ENCODE assay signal across 7 mouse cellular contexts in genomic region chr7:30281522-30281921, GRCm38 (mm10). TPM values are rescaled to one million over a fixed set of nuclear protein-coding genes. Genes with fewer than 3 reads are reported as not detected.
DNase-seq lines count a peak whose midpoint lies in the region; ATAC-seq and TF ChIP-seq lines count a peak whose summit lies in the region.

No protein-coding gene starts in this region.

- TF ChIP-seq CTCF in heart, postnatal 0 days (IDR thresholded peaks at IDR 0.05; ENCODE audit: low read depth) = no peak
- no peak for TF ChIP-seq CTCF in hindbrain, postnatal 0 days (IDR thresholded peaks at IDR 0.05; ENCODE audit: low read depth)

- H3K9me3 ChIP-seq in heart, postnatal 0 days (replicated peaks; ENCODE audit: control insufficient read depth, low read length) = no peaks in the 10 kb centered on the region
- H3K9me3 ChIP-seq in neural tube, embryonic 12.5 days = no peaks in the 10 kb centered on the region
- H3K9me3 ChIP-seq in hindbrain, postnatal 0 days (ENCODE audit: low read length) = no peaks in the 10 kb centered on the region

- H3K27me3 ChIP-seq in heart, postnatal 0 days (ENCODE audit: control insufficient read depth, insufficient read depth, low read length) = no peaks in the 10 kb centered on the region
- H3K27me3 ChIP-seq in neural tube, embryonic 12.5 days (replicated peaks) = no peaks in the 10 kb centered on the region
- H3K27me3 ChIP-seq in hindbrain, postnatal 0 days (ENCODE audit: insufficient read depth, low read length) = no peaks in the 10 kb centered on the region

- H3K9ac ChIP-seq in heart, postnatal 0 days (replicated peaks; ENCODE audit: low read depth, low read length) = no peak overlapping the region
- H3K9ac ChIP-seq in neural tube, embryonic 12.5 days = no peak overlapping the region
- H3K9ac ChIP-seq in hindbrain, postnatal 0 days (replicated peaks; ENCODE audit: low read length) = no peak overlapping the region; the same call in 1 of the 2 replicates

- H3K27ac ChIP-seq in heart, postnatal 0 days (ENCODE audit: low read depth) = no peak overlapping the region
- H3K27ac ChIP-seq in neural tube, embryonic 12.5 days = no peak overlapping the region
- 0 out of 2 replicates have a peak overlapping the region, but pooled peaks have one; percentile 96 for H3K27ac ChIP-seq in hindbrain, postnatal 0 days

- WGBS in heart, postnatal 0 days = 76% methylated on average over 4 of the region's 4 CpGs
- 85% methylated on average over 4 of the region's 4 CpGs for WGBS in neural tube, embryonic 12.5 days
- 77% methylated on average over 4 of the region's 4 CpGs for WGBS in hindbrain, postnatal 0 days

- ATAC-seq in heart, postnatal 0 days (ENCODE audit: insufficient read depth, low read depth) = no peak
- ATAC-seq in neural tube, embryonic 12.5 days (ENCODE audit: low FRiP score, low read depth) = no peak
- no peak for ATAC-seq in hindbrain, postnatal 0 days

- no peak for TF ChIP-seq EP300 in heart, postnatal 0 days (IDR thresholded peaks at IDR 0.05; ENCODE audit: low read depth)

- H3K36me3 ChIP-seq in heart, postnatal 0 days (replicated peaks; ENCODE audit: control insufficient read depth, insufficient read depth, low read length) = no peaks in the 10 kb centered on the region
- no peaks in the 10 kb centered on the region; the same call in 1 of the 2 replicates for H3K36me3 ChIP-seq in neural tube, embryonic 12.5 days
- H3K36me3 ChIP-seq in hindbrain, postnatal 0 days (ENCODE audit: insufficient read depth, low read length) = no peaks in the 10 kb centered on the region

- 0 out of 2 replicates have a peak overlapping the region, but pooled peaks have one; percentile 82 for H3K4me2 ChIP-seq in heart, postnatal 0 days (ENCODE audit: low read depth, low read length)
- peak overlapping the region; percentile 92 for H3K4me2 ChIP-seq in neural tube, embryonic 12.5 days (replicated peaks)
- H3K4me2 ChIP-seq in hindbrain, postnatal 0 days (ENCODE audit: low read depth, low read length) = peak overlapping the region; percentile 95; the same call in 1 of the 2 replicates

- H3K4me1 ChIP-seq in heart, postnatal 0 days (ENCODE audit: control insufficient read depth, insufficient read depth) = peaks cover 5% of the 10 kb centered on the region
- peaks cover 6% of the 10 kb centered on the region; the same call in 1 of the 2 replicates for H3K4me1 ChIP-seq in neural tube, embryonic 12.5 days
- H3K4me1 ChIP-seq in hindbrain, postnatal 0 days (ENCODE audit: insufficient read depth, low read length) = no peaks in the 10 kb centered on the region

- DNase-seq in heart, postnatal 0 days (ENCODE audit: low spot score) = no peak
- DNase-seq in heart, postnatal 4 days = no peak
- DNase-seq in neural tube, embryonic 10.5 days (ENCODE audit: extremely low spot score, low spot score) = no peak
- no peak for DNase-seq in hindbrain, postnatal 0 days (ENCODE audit: low spot score)
- no peak for DNase-seq in embryo, embryonic 9.5 days (ENCODE audit: extremely low spot score)
- DNase-seq in testis, postnatal 14 days (ENCODE audit: low spot score) = no peak

- no peak overlapping the region for H3K4me3 ChIP-seq in heart, postnatal 0 days (ENCODE audit: low read depth, low read length)
- H3K4me3 ChIP-seq in neural tube, embryonic 12.5 days = no peak overlapping the region
- H3K4me3 ChIP-seq in hindbrain, postnatal 0 days (ENCODE audit: low read length) = peak overlapping the region; percentile 76; the same call in 1 of the 2 replicates

RNA-seq across cellular contexts. Expression of gene Wdr62, which starts 1.3 kb away (rescaled TPM):
- total RNA-seq in heart, postnatal 0 days (2014; rRNA removed; ENCODE audit: low replicate concordance) = 3.4 and 5.2 TPM in 2 replicates
- 2.6 and 3.2 TPM in 2 replicates for polyA plus RNA-seq in heart, postnatal 0 days (2015; fragmentation: Nextera tagmentation; extraction: Ambion mirVana)
- 10 to 100 TPM in 1 of 2 experiments, 1 to 10 TPM in 1; 9.7 to 12.3 TPM for total RNA-seq in heart, postnatal 4 days (2021)
- polyA plus RNA-seq in neural tube, embryonic 12.5 days (2016; fragmentation: Nextera tagmentation; extraction: Ambion mirVana) = 6.6 and 9.7 TPM in 2 replicates
- total RNA-seq in hindbrain, postnatal 0 days (2014; rRNA removed) = 4.3 and 7.0 TPM in 2 replicates
- polyA plus RNA-seq in hindbrain, postnatal 0 days (2015; fragmentation: Nextera tagmentation; extraction: Ambion mirVana) = 3.7 and 4.0 TPM in 2 replicates

RNA-seq across cellular contexts. Expression of gene Thap8, which starts 1.6 kb away (rescaled TPM):
- total RNA-seq in heart, postnatal 0 days (2014; rRNA removed; ENCODE audit: low replicate concordance) = not detected in 2 replicates
- polyA plus RNA-seq in heart, postnatal 0 days (2015; fragmentation: Nextera tagmentation; extraction: Ambion mirVana) = 0.33 and 0.41 TPM in 2 replicates
- under 1 TPM; 0.38 to 0.54 TPM for total RNA-seq in heart, postnatal 4 days (2021)
- polyA plus RNA-seq in neural tube, embryonic 12.5 days (2016; fragmentation: Nextera tagmentation; extraction: Ambion mirVana) = 0.52 and 0.78 TPM in 2 replicates
- 1.0 TPM in 1 of 2 replicates, not detected in the other for total RNA-seq in hindbrain, postnatal 0 days (2014; rRNA removed)
- 0.52 and 0.76 TPM in 2 replicates for polyA plus RNA-seq in hindbrain, postnatal 0 days (2015; fragmentation: Nextera tagmentation; extraction: Ambion mirVana)

RNA-seq across cellular contexts. Expression of gene Clip3, which starts 10.0 kb away (rescaled TPM):
- 4.3 and 22.4 TPM in 2 replicates for total RNA-seq in heart, postnatal 0 days (2014; rRNA removed; ENCODE audit: low replicate concordance)
- polyA plus RNA-seq in heart, postnatal 0 days (2015; fragmentation: Nextera tagmentation; extraction: Ambion mirVana) = 3.1 and 3.5 TPM in 2 replicates
- total RNA-seq in heart, postnatal 4 days (2021) = 10 to 100 TPM; 10.1 to 12.8 TPM
- polyA plus RNA-seq in neural tube, embryonic 12.5 days (2016; fragmentation: Nextera tagmentation; extraction: Ambion mirVana) = 74.3 and 87.2 TPM in 2 replicates
- 144 and 172 TPM in 2 replicates for total RNA-seq in hindbrain, postnatal 0 days (2014; rRNA removed)
- polyA plus RNA-seq in hindbrain, postnatal 0 days (2015; fragmentation: Nextera tagmentation; extraction: Ambion mirVana) = 106 and 118 TPM in 2 replicates

RNA-seq across cellular contexts. Expression of gene Alkbh6, which starts 27.0 kb away (rescaled TPM):
- total RNA-seq in heart, postnatal 0 days (2014; rRNA removed; ENCODE audit: low replicate concordance) = 40.0 and 57.2 TPM in 2 replicates
- 63.5 and 71.2 TPM in 2 replicates for polyA plus RNA-seq in heart, postnatal 0 days (2015; fragmentation: Nextera tagmentation; extraction: Ambion mirVana)
- total RNA-seq in heart, postnatal 4 days (2021) = 10 to 100 TPM; 29.4 to 30.8 TPM
- polyA plus RNA-seq in neural tube, embryonic 12.5 days (2016; fragmentation: Nextera tagmentation; extraction: Ambion mirVana) = 93.4 and 95.9 TPM in 2 replicates
- 75.4 and 116 TPM in 2 replicates for total RNA-seq in hindbrain, postnatal 0 days (2014; rRNA removed)
- 129 and 131 TPM in 2 replicates for polyA plus RNA-seq in hindbrain, postnatal 0 days (2015; fragmentation: Nextera tagmentation; extraction: Ambion mirVana)

RNA-seq across cellular contexts. Expression of gene Syne4, which starts 33.1 kb away (rescaled TPM):
- total RNA-seq in heart, postnatal 0 days (2014; rRNA removed; ENCODE audit: low replicate concordance) = 0.34 and 1.1 TPM in 2 replicates
- 1.6 TPM in 2 replicates for polyA plus RNA-seq in heart, postnatal 0 days (2015; fragmentation: Nextera tagmentation; extraction: Ambion mirVana)
- total RNA-seq in heart, postnatal 4 days (2021) = 1 to 10 TPM; 1.3 to 3.2 TPM
- polyA plus RNA-seq in neural tube, embryonic 12.5 days (2016; fragmentation: Nextera tagmentation; extraction: Ambion mirVana) = 21.8 and 24.3 TPM in 2 replicates
- 13.2 and 16.5 TPM in 2 replicates for total RNA-seq in hindbrain, postnatal 0 days (2014; rRNA removed)
- polyA plus RNA-seq in hindbrain, postnatal 0 days (2015; fragmentation: Nextera tagmentation; extraction: Ambion mirVana) = 11.4 and 12.6 TPM in 2 replicates
